Mouse (Mus musculus) gastrocnemius, adult 2 months (tissue): ENCODE measurements around the gene Tmem8. TPM values are rescaled to one million over a fixed set of nuclear protein-coding genes. Genes with fewer than 3 reads are reported as not detected.

Source experiments
- DNase-seq: peaks from one replicate; pipeline ENCODE4 v3.0.0; 2022
- H3K27ac ChIP-seq: fragments of 200-600 bp; 2 replicates; pipeline ENCODE4 v1.8.1; 2022; ENCODE audit warnings: mild to moderate bottlenecking
- H3K4me3 ChIP-seq: fragments of 200-600 bp; 2 replicates; pipeline ENCODE4 v1.8.1; 2022; ENCODE audit warnings: mild to moderate bottlenecking, moderate library complexity
- CTCF ChIP-seq: fragments of 200-600 bp; IDR thresholded peaks from 2 replicates; pipeline ENCODE4 v1.8.1; 2022; ENCODE audit warnings: antibody characterized with exemption, mild to moderate bottlenecking, moderate library complexity
- intact Hi-C: fragments of 180-260 bp; cut with DNase I; formaldehyde crosslinking; loops from one replicate; pipeline ENCODE4 v1.15.1; 2025
- long read RNA-seq, 2 experiments: library from polyadenylated mRNA; stranded (forward); transcript quantifications; one replicate each; pipeline ENCODE4 v2.0.0; 2021
- total RNA-seq, 2 experiments: library from RNA; stranded (reverse); gene quantifications; 2 replicates each; pipeline ENCODE4 v1.2.3; 2021

The Tmem8 gene
- total RNA-seq = under 1 TPM; 0.67 to 0.92 TPM
- long read RNA-seq, experiment 1 = 0 reads
- long read RNA-seq, experiment 2, partial matches to known transcripts = 0 of 2 reads
- long read RNA-seq, experiment 2, other reads (novel, unspliced or antisense) = 1 of 2 reads

DNA sequence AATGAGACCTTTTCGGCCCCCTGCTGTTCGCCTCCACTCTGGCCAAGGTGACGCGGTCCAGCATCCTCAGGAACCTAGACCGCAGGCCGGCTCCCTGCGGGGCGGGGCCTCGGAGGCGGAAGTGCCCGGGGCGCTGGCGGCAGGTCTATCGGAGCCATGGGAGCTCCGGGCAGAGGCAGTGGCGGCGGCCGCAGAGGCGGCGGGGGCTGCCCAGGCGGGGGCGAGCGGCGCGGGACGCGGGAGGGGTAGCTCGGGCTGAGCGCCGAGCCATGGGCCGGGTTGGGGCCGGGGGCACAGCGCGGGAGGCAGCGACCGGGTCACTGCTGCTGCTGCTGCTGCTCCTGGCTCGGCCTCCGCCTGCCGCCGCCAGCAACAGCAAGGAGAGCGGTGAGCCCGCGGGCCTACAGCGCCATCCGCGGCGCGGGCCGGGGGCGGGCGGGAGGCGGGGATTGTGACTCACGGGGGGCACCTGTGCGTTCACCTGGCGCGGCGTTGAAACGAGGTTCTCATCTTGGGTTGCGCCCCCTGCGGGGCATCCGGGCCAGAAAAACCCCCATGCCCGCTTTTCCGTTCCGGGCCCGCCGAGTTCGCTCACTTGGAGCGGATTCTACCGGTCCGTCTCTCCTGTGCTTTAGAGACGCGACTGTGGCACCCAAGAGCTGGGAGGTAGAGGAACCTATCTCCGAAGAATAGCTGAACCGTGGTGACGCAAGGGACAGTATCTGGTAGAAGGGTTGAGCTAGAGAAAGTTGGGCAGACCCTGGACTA lies at the start of gene Tmem8:
Gene Tmem8, plus strand, starts transcription at position 119 of the 768 bp plus-strand sequence.
- Histone ChIP-seq H3K27ac (peak within 1 kb of the TSS; percentile 46; the same call in 1 of the 2 replicates), H3K4me3 (peak within 1 kb of the TSS; percentile 85)
- DNase-seq = peak; percentile 74
- intact Hi-C loops = no loop called here
- TF ChIP-seq CTCF = peak; percentile 30; the same call in 1 of the 2 replicates

DNA sequence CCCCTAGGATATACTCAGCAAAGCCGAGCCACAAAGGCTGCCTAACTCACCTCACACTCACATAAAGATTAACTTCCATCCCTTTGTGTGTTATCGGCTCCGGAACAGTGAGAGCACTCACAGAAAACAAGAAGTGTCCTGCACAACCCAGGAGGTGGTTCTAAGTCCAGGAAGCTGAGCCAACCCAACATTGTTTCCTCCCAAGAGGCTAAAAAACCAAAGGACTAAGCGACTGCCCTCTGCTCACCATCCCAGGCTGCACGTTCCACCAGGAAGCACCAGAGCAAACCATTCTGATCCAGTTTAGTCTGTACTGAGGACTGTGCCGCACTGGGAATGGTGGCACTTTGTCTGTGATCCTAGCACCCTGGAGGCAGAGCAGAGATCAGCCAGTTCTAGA lies 48.2 kb upstream of the Tmem8 start:
- Histone ChIP-seq H3K27ac (peak overlapping the region; percentile 94), H3K4me3 (peak overlapping the region; percentile 85)
- intact Hi-C loops = no loop called here
- no peak for TF ChIP-seq CTCF
- DNase-seq = no peak

DNA sequence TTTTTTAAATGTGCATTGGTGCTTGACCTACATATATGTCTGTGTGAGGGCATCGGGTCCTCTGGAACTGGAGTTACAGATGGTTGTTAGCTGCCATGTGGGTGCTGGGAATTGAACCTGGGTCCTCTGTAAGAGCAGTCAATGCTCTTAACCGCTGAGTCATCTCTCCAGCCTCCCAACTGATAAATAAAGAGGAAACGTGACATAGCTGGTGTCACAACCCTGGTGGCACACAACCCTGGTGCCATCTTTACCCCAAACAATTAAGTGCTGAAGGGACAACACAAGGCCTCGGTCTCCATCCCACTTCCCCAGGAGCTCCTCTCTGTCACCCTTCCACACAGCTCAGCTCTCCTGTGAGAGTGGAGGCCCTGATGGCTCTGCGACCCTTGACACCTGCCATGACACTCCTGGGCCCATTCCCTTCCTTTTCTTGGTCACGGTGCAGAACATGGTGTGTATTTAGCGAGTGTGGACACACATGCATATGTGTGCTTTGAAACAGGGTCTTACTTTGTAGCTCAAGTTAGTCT lies 46.5 kb upstream of the Tmem8 start:
- H3K4me3 ChIP-seq = peak overlapping the region; percentile 85
- DNase-seq = no peak
- intact Hi-C loops = no loop called here
- H3K27ac ChIP-seq = peak overlapping the region; percentile 94
- no peak for TF ChIP-seq CTCF

DNA sequence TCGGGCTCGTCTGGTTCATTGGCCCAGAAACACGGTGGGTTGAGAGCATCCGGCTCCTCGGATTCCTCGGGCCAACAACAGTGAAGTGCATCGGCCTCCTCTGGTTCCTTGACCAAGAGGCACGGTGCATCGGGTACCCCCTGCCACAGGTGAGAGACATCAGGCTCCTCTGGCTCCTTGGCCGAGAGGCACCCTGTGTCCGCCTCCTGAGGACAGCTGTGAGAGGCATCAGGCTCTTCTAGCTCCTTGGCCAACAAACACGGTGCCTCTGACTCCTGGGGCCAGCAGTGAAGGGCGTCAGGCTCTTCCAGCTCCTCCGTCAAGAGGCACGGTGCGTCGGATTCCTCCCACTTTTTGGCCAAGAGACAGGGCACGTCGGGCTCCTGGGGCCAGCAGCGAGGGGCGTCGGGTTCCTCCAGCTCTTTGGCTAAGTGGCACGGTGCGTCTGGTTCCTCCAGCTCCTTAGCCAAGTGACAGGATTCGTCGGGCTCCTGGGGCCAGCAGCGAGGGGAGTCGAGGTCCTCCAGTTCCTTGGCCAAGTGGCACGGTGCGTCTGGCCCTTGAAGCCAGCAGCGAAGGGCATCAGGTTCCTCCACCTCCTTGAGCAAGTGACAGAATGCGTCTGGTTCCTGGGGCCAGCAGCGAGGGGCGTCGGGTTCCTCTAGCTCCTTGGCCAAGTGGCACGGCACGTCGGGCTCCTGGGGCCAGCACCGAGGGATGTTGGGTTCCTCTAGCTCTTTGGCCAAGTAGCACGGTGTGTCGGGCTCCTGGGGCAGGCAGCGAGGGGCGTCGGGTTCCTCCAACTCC lies 44.9 kb upstream of the Tmem8 start:
- H3K4me3 ChIP-seq = peak overlapping the region; percentile 85
- TF ChIP-seq CTCF = no peak
- intact Hi-C loops = loop anchor here (1.0 kb wide), 1 partner anchor 13 kb away; no protein-coding TSS in a partner anchor
- H3K27ac ChIP-seq = peak overlapping the region; percentile 94
- DNase-seq = peak; percentile 84

DNA sequence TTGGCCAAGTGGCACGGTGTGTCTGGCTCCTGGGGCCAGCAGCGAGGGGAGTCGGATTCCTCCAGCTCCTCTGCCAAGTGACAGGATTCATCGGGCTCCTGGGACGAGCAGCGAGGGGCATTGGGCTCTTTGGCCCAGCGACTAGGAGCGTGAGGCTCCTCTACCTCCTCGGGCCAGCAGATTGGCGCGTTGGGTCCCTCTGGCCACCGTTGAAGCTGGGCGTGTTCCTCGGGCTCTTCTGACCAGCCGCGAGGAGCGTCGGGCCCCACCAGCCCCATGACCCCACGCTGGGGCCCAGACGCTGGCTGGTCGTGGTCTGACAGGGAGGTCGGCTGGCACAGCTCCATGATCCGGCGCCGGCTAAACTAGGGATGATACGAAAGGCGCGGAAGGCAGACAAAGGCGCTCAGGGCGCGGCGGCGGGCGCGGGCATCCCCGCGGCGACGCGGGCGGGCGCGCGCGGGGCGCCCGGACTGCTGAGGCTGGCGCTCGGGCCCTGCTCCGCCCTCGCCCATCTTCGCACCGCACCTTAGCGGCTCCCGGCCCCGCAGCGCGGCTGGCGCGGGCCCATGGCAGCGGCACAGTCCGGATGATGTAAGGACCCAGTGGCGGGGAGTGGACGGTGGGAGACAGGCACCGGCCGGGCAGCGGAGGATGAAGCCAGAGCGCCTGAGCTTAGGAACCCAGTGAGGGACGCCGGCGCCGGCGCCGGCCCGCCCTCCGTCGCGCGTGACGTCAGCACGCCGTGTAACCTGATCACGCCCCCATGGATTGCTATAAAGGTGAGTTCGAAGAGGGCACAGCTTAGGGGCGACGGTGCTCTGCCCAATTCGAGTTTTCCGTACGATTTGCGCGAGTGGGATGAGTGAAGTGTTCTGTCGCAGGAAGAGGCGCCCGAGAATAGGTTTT lies 44.0 kb upstream of the Tmem8 start, which contains the start of gene Rab11fip3:
Gene Rab11fip3, minus strand, starts transcription at position 725 of the 909 bp plus-strand sequence.
- intact Hi-C loops = loop anchor here (1.0 kb wide), 1 partner anchor 14 kb away; no protein-coding TSS in a partner anchor
- Histone ChIP-seq H3K27ac (peak within 1 kb of the TSS; percentile 94), H3K4me3 (peak within 1 kb of the TSS; percentile 85)
- DNase-seq = peak; percentile 90
- TF ChIP-seq CTCF = no peak

GRCm38 (mm10) chr17:26070136-26070535 lies 43.0 kb upstream of the Tmem8 start:
- H3K4me3 ChIP-seq = peak overlapping the region; percentile 85
- intact Hi-C loops = no loop called here
- no peak for DNase-seq
- TF ChIP-seq CTCF = no peak
- peak overlapping the region; percentile 94 for H3K27ac ChIP-seq

GRCm38 (mm10) chr17:26075246-26075645 lies 37.9 kb upstream of the Tmem8 start:
- no peak for DNase-seq
- intact Hi-C loops = no loop called here
- Histone ChIP-seq H3K4me3 (no peak overlapping the region), H3K27ac (peak overlapping the region; percentile 52)
- TF ChIP-seq CTCF = no peak

- no peak for TF ChIP-seq CTCF
These were observed 34.2 kb upstream of the Tmem8 start for GRCm38 (mm10) chr17:26078851-26079250.

DNA sequence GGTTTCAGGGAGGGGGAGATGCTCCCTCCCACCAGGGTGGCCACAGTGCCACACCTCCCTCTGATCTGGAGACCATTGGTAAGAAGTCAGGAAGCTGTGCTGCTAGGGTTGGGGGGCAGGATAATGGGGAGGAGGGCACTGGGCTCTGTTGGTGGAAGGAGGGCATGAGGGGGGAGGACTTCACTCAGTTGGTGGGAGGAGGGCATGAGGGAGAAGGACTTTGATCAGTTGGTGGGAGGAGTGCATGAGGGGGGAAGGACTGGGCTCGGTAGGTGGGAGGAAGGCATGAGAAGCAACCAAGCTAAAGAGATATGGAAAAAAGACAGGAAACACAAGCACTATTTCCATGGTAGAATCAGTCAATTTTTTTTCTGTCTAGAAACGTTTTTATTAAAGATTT lies 32.2 kb upstream of the Tmem8 start:
- intact Hi-C loops = no loop called here
- TF ChIP-seq CTCF = no peak
- no peak overlapping the region for H3K4me3 ChIP-seq
- no peak overlapping the region for H3K27ac ChIP-seq
- no peak for DNase-seq

More at GRCm38 (mm10) chr17:26078851-26079250, 34.2 kb upstream of the Tmem8 start:
- H3K4me3 ChIP-seq = no peak overlapping the region
- intact Hi-C loops = no loop called here
- no peak for DNase-seq
- H3K27ac ChIP-seq = no peak overlapping the region

DNA sequence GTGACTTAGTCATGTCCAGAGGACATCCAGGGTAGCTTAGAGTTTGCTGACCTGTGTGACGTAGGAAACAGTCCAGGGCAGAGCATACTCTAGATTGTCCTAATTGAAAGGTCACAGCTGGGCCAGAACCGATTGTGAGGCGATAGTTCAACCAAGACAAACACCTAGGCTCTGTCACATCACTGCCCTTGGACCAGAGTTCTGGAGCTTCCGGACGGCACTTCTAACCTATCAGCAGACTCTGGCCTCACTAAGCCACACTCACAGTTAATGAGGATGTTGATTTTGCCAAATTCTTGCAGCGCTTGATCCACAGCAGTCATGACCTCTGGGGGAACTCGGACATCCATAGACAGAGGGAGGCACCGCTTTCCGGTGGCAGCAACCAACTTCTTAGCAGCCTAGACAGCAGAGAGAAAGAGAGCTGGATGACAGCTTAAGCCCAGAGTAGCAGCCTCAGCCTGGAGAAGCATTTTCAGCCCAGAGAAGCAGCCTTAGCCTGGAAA lies 26.0 kb upstream of the Tmem8 start:
- Histone ChIP-seq H3K4me3 (no peak overlapping the region), H3K27ac (no peak overlapping the region)
- intact Hi-C loops = no loop called here
- no peak for TF ChIP-seq CTCF
- no peak for DNase-seq

GRCm38 (mm10) chr17:26089905-26090632 lies 23.0 kb upstream of the Tmem8 start, which contains the start of gene Decr2:
Gene Decr2, minus strand, starts transcription at chr17:26090337.
- peak within 1 kb of the TSS; percentile 82 for H3K27ac ChIP-seq
- intact Hi-C loops = loop anchor here (1.0 to 5.0 kb wide), 3 partner anchors 49 to 198 kb away; no protein-coding TSS in a partner anchor
- peak; percentile 92 for TF ChIP-seq CTCF
- DNase-seq = peak; percentile 90
- H3K4me3 ChIP-seq = peak within 1 kb of the TSS; percentile 73
